Mouse (Mus musculus) megakaryocyte, embryonic 14.5 days (primary cell): ENCODE measurements around the gene H2-Eb1. TPM values are rescaled to one million over a fixed set of nuclear protein-coding genes. Genes with fewer than 3 reads are reported as not detected.
A peak's percentile ranks its signal among the peaks of the same experiment; 100 is the strongest.

Experiments
- H3K27me3 ChIP-seq: replicated peaks from 2 replicates; pipeline ENCODE3; 2012; ENCODE audit warnings: inconsistent platforms
- H3K36me3 ChIP-seq: replicated peaks from 2 replicates; pipeline ENCODE3; 2012; ENCODE audit warnings: low read length, inconsistent platforms, mixed read lengths
- H3K4me1 ChIP-seq: 2 replicates; pipeline ENCODE4 v1.6.1; 2012; ENCODE audit warnings: inconsistent platforms
- H3K4me3 ChIP-seq: replicated peaks from 2 replicates; pipeline ENCODE3; 2012; ENCODE audit warnings: moderate library complexity, mild to moderate bottlenecking, inconsistent platforms
- H3K9me3 ChIP-seq: 2 replicates; pipeline ENCODE4 v1.6.1; 2012; ENCODE audit warnings: inconsistent platforms
- FLI1 ChIP-seq: IDR thresholded peaks from 2 replicates; pipeline ENCODE4 v1.6.1; 2012; ENCODE audit warnings: low read length, inconsistent platforms, mixed read lengths
- GATA1 ChIP-seq: IDR thresholded peaks from 3 replicates; pipeline ENCODE4 v1.6.1; 2012; ENCODE audit warnings: mixed read lengths, low read length, inconsistent platforms, borderline replicate concordance
- polyA plus RNA-seq: library from polyadenylated mRNA; stranded (reverse); fragments of >175 nt; gene quantifications from 2 replicates; pipeline ENCODE4 v1.2.3, GENCODE M21; 2012; ENCODE audit warnings: low replicate concordance; ENCODE audit not compliant: insufficient read depth

H2-Eb1 gene
- polyA plus RNA-seq, 1 experiment = not detected

DNA sequence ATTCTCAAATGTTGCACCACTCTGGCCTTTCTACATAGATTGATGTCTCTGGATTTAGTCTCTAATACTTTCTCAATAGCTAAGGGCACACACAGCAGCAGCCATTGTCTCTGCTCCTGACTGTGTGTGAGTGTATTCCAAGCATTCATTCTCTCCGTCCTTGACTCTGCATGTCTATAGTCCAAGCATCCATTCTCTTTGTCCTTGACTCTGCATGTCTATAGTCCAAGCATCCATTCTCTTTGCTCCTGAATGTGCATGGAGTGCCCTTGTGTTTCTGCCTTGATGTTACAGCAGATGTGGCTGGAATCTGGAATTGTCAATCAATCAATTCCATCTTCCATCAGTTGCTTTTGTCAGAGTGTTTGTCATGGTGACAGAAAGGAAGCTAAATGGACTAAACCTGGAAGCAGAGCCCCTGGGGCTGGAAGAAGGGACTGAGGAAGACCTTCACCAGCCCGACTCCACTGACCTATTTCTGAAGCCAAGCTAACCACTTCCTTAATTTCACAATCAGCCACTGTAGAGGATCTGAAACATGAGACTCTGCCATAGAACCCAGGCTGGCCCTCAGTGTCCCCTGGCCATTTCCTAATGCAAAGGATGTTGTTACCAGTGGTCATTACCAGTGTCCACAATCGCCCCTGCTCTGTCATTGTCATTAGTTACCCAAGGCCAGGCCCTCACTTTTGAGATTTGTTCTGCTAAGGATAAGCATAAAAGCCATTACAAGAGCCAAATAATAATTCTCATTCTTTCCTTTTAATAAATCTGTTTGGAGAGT is 35.1 kb downstream of the H2-Eb1 start:
- Histone ChIP-seq H3K27me3 (peaks cover 25% of the 10 kb centered on the region), H3K36me3 (no peaks in the 10 kb centered on the region), H3K4me3 (no peak overlapping the region), H3K9me3 (no peaks in the 10 kb centered on the region), H3K4me1 (peaks cover 28% of the 10 kb centered on the region)
- TF ChIP-seq FLI1 (no peak), GATA1 (no peak)

DNA sequence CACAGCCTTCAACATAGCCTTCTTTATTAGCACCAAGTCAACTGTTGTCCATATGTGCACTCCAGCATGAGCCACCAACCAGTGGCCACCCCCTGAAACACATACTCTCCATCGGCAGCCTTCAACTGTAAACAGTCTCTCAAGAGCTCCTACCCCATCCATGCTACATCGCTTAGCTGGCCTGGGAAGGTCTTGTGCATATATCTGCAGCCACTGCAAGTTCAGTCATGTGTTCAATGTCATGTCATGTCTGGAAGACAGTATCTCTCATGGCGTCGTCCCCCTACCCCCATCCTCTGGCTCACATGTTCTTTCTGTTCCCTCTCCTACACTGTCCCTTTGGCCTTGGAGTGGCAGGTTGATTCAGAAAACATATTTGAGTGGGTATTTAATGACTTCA is 39.2 kb downstream of the H2-Eb1 start:
- TF ChIP-seq GATA1 (no peak), FLI1 (no peak)
- H3K36me3 ChIP-seq = no peaks in the 10 kb centered on the region
- H3K4me1 ChIP-seq = peaks cover 51% of the 10 kb centered on the region
- no peaks in the 10 kb centered on the region for H3K9me3 ChIP-seq
- H3K4me3 ChIP-seq = no peak overlapping the region
- peaks cover 13% of the 10 kb centered on the region for H3K27me3 ChIP-seq

DNA sequence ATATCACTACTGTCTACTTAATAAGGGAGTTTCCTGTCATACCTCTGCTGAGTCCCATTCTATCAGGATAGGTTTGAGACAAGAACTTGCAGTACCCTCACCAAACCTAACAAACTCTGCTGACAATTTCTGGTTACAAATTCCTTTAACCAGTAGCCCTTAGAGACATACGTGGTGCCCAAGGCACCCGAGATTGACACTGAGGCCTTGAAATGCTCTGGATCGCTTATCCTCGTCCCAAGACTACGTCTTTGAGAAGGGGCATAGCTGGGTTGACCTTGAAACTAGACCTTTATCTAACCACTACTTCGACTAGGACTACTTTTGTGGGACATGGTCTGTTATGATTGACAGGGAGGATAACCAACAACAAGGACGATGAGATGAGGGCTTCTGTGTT is 39.8 kb downstream of the H2-Eb1 start:
- Histone ChIP-seq H3K9me3 (no peaks in the 10 kb centered on the region), H3K36me3 (no peaks in the 10 kb centered on the region), H3K27me3 (peaks cover 15% of the 10 kb centered on the region), H3K4me1 (peaks cover 51% of the 10 kb centered on the region), H3K4me3 (no peak overlapping the region)
- no peak for TF ChIP-seq FLI1

DNA sequence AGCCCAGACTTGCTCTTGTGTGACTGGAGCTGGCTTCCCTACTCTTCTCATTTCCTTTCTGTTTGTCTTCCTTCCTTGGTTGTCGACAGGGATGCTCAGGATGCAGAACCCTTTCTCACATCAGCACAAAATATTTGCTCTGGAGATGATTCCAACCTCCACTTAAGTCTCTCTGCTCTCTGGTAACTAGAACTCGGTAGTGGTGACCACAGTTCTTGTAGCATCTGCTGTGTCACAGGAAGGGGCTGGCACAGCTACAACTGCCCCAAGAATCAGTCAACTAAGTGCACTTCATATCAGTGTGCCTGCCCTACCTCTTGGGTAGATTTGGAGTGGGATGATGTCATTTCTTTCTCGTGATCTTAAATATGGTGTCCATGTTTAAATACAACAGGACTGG is 40.4 kb downstream of the H2-Eb1 start:
- no peaks in the 10 kb centered on the region for H3K9me3 ChIP-seq
- peaks cover 46% of the 10 kb centered on the region for H3K4me1 ChIP-seq
- TF ChIP-seq FLI1 (no peak), GATA1 (no peak)
- H3K27me3 ChIP-seq = peaks cover 17% of the 10 kb centered on the region
- H3K4me3 ChIP-seq = peak overlapping the region; percentile 18
- no peaks in the 10 kb centered on the region for H3K36me3 ChIP-seq

DNA sequence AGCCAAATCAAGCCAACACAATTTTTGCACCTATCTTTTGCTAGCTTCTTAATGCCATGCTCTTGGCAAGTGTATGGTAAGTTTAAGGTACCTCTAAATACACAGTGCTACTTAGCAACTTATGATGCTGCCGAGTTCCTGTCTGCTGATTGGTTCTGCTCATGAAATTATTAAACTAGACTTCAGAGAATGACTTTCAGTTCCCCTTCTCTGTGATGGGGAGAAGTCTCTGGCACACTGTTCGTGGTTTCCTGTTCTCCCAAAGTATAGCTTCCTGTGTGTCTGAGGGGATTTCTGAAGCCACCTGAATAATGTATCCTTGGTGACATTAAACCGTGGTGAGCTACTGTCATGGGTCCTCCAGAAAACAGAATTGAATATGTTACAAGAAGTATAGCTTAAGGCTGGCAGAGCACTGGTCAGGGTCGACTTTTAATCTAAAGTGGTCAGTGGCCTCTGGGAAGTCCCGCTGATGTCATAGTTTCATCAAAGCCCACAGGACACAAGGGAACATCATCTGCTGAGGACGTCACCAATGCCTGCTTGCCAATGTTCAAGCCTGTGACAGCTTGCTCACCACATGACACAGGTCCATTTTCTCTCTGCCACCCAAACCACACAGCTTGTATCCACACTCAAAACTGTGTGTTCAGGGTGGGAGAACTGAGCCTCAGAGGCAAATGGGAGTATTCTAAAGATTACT is 42.1 kb downstream of the H2-Eb1 start:
- peaks cover 8% of the 10 kb centered on the region for H3K9me3 ChIP-seq
- H3K4me3 ChIP-seq = peak overlapping the region; percentile 73
- H3K36me3 ChIP-seq = no peaks in the 10 kb centered on the region
- TF ChIP-seq FLI1 = no peak
- TF ChIP-seq GATA1 = no peak
- H3K4me1 ChIP-seq = peaks cover 34% of the 10 kb centered on the region
- H3K27me3 ChIP-seq = peaks cover 22% of the 10 kb centered on the region

DNA sequence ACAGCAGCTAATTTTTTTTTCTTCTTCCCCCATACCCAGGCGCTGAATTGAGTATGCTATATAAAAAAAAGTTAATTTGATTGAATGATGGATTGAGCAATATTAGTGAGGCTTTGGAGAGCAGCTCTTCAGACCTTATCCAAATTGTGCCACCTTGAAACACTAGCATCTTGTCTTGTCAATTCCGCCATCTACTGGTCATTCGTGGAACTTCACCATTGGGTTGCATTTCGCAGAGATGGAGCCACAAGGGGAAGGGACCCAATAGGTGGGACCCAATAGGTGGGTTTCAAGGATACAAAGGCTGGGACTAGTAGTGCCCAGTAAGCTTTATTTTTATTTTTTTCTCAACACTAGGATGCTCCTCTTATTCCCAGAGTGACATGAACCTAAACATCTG is 43.8 kb downstream of the H2-Eb1 start:
- H3K4me1 ChIP-seq = peaks cover 39% of the 10 kb centered on the region
- no peak overlapping the region for H3K4me3 ChIP-seq
- TF ChIP-seq GATA1 (no peak), FLI1 (no peak)
- H3K9me3 ChIP-seq = peaks cover 8% of the 10 kb centered on the region
- H3K36me3 ChIP-seq = no peaks in the 10 kb centered on the region
- H3K27me3 ChIP-seq = peaks cover 20% of the 10 kb centered on the region

DNA sequence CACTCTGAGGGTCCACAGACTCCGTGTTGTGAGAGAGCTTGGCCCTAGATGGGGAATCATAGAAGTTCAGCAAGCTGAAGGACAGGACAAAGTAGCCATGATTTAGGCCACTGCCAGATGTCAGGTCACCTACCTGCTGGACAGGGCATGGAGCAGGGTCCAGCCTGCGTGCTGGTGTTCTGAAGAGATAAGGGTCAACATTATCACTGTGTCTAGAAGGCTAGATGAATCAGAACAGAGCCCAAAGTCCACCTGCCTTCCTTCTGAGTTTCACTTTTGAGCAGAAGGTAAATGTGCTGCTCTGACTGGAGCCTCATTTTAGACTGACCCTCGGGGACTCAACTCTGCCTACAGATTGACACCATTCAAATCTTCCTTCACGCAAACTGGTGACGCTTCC is 48.9 kb downstream of the H2-Eb1 start, which contains the start of gene Btnl2:
TSS of gene Btnl2 (plus strand) at position 284 of the 400 bp plus-strand sequence.
- Histone ChIP-seq H3K4me1 (peaks cover 17% of the 10 kb centered on the region), H3K4me3 (no peak within 1 kb of the TSS), H3K9me3 (peaks cover 8% of the 10 kb centered on the region), H3K36me3 (no peaks in the 10 kb centered on the region), H3K27me3 (peaks cover 31% of the 10 kb centered on the region)
- no peak for TF ChIP-seq GATA1
- TF ChIP-seq FLI1 = no peak

DNA sequence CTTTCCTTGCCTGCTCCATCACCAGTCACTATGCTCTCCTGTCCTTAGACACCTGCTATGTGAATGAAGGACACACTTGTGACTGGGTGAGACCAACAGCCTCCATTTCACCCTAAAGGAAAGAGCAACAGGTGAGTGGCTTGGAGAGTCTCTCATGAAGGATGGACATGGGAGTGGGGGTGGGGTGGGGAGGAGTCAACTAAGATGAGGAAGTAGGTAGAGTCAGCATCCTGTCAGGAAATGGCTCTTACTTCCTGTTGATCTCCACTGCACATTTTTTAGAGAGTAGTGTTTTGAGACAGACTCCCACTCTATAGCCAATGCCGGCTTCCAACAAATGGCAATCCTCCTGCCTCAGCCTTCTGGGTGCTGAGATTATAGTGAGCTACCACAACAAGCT is 49.3 kb downstream of the H2-Eb1 start:
- H3K4me3 ChIP-seq = no peak overlapping the region
- peaks cover 17% of the 10 kb centered on the region for H3K4me1 ChIP-seq
- H3K27me3 ChIP-seq = peaks cover 32% of the 10 kb centered on the region
- no peaks in the 10 kb centered on the region for H3K36me3 ChIP-seq
- H3K9me3 ChIP-seq = peaks cover 8% of the 10 kb centered on the region
- TF ChIP-seq GATA1 = no peak
- TF ChIP-seq FLI1 = no peak

DNA sequence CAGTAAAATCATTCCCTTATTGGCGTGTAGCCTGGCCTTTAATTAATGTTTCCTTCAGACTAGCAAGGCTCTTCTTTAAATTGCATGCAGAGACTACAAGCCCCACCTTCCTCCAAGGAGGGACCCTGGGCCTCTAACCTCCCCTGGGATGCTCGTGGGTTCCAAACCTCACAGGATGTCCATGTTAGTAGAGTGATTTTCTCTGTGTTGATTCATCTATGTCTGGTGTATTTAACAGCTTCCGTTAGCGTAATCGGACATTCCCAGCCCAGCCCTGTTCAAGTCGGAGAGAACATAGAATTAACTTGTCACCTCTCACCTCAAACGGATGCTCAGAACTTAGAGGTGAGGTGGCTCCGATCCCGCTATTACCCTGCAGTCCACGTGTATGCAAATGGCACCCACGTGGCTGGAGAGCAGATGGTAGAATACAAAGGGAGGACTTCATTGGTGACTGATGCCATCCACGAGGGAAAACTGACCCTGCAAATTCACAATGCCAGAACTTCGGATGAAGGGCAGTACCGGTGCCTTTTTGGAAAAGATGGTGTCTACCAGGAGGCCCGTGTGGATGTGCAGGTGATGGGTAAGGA is 57.4 kb downstream of the H2-Eb1 start:
- no peak for TF ChIP-seq FLI1
- Histone ChIP-seq H3K4me3 (no peak overlapping the region), H3K9me3 (no peaks in the 10 kb centered on the region), H3K27me3 (peaks cover 18% of the 10 kb centered on the region), H3K36me3 (no peaks in the 10 kb centered on the region), H3K4me1 (0 out of 2 replicates have a peak, but pooled peaks cover 7% of the 10 kb centered on the region)
